Mouse (Mus musculus): ENCODE data around the gene Ager. TPM values are rescaled to one million over a fixed set of nuclear protein-coding genes. Genes with fewer than 3 reads are reported as not detected.

The Ager gene
- polyA plus RNA-seq, 1 experiment, result 2.5 TPM

DNA sequence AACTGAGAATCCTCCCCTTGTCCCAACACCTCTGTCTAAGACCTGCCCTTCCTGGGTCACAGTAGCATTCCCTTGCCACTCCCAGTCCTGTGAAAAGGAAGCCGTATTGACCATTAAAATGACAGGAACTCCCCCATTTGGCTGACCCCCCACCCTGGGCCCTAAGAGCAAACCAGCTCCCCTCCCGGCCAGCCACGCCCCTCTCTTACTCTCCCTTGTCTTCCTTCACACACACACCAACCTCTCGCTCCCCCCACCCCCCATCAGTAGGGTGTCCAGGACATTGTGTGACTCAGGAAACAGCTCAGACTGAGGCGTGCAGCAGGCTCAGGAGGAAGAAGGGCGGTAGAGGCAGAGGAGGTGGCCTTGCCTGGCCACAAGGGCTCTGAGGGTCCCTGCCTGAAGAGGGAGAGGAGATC, 33.6 kb upstream of the Ager start, which contains the start of gene Notch4:
Gene Notch4, plus strand, starts transcription at position 266 of the 419 bp plus-strand sequence.
- peak within 1 kb of the TSS; percentile 15 for H3K9ac ChIP-seq (ENCODE audit: low read depth, poor library complexity, severe bottlenecking)
- H3K27me3 ChIP-seq (ENCODE audit: control insufficient read depth, insufficient read depth, low read length, poor library complexity, severe bottlenecking), result no peaks in the 10 kb centered on the region
- H3K4me3 ChIP-seq (ENCODE audit: low read depth, low read length), result peak within 1 kb of the TSS; percentile 41
- no peaks in the 10 kb centered on the region for H3K36me3 ChIP-seq (ENCODE audit: control insufficient read depth, insufficient read depth, low read length, poor library complexity, severe bottlenecking)
- TF ChIP-seq EP300 (IDR thresholded peaks at IDR 0.05; ENCODE audit: insufficient read depth, low read depth, low read length) (peak; percentile 84; the same call in 1 of the 2 replicates), POLR2A (IDR thresholded peaks at IDR 0.05; ENCODE audit: insufficient read depth, low read length) (no peak)
- H3K27ac ChIP-seq (ENCODE audit: insufficient read depth, low read length), result peak within 1 kb of the TSS; percentile 40
- H3K9me3 ChIP-seq (replicated peaks; ENCODE audit: control insufficient read depth, insufficient read depth, low read length, poor library complexity, severe bottlenecking), result no peaks in the 10 kb centered on the region
- H3K4me1 ChIP-seq (ENCODE audit: control insufficient read depth, insufficient read depth, low read length), result peaks cover 6% of the 10 kb centered on the region

DNA sequence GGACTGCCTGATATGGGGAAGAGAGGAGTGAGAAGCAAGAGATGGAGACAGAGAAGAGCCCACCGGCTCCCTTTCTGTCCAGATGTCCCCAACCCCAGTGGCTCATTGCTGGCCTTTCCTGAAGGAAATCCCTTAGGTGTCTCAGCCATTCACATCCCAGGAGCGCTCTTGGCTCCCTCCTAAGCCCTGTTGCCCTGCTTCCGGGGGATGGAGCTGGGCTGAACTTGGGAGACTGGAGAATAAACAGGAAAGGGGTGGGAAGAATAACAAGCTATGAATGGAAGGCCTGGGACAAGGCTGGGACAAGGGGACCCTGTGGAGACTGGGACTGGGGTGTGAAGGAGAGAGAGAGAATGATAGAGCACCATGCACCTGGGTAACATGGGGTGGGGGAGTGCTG, 32.9 kb upstream of the Ager start:
- Histone ChIP-seq H3K9me3 (replicated peaks; ENCODE audit: control insufficient read depth, insufficient read depth, low read length, poor library complexity, severe bottlenecking) (no peaks in the 10 kb centered on the region), H3K9ac (ENCODE audit: low read depth, poor library complexity, severe bottlenecking) (peak overlapping the region; percentile 15), H3K36me3 (ENCODE audit: control insufficient read depth, insufficient read depth, low read length, poor library complexity, severe bottlenecking) (no peaks in the 10 kb centered on the region), H3K4me1 (ENCODE audit: control insufficient read depth, insufficient read depth, low read length) (peaks cover 6% of the 10 kb centered on the region), H3K4me3 (ENCODE audit: low read depth, low read length) (peak overlapping the region; percentile 41), H3K27ac (ENCODE audit: insufficient read depth, low read length) (peak overlapping the region; percentile 40; the same call in 1 of the 2 replicates), H3K27me3 (ENCODE audit: control insufficient read depth, insufficient read depth, low read length, poor library complexity, severe bottlenecking) (no peaks in the 10 kb centered on the region)
- TF ChIP-seq EP300 (IDR thresholded peaks at IDR 0.05; ENCODE audit: insufficient read depth, low read depth, low read length), result no peak
- no peak for TF ChIP-seq POLR2A (IDR thresholded peaks at IDR 0.05; ENCODE audit: insufficient read depth, low read length)
- TF ChIP-seq CTCF (IDR thresholded peaks at IDR 0.05; ENCODE audit: low read depth, low read length), result no peak

DNA sequence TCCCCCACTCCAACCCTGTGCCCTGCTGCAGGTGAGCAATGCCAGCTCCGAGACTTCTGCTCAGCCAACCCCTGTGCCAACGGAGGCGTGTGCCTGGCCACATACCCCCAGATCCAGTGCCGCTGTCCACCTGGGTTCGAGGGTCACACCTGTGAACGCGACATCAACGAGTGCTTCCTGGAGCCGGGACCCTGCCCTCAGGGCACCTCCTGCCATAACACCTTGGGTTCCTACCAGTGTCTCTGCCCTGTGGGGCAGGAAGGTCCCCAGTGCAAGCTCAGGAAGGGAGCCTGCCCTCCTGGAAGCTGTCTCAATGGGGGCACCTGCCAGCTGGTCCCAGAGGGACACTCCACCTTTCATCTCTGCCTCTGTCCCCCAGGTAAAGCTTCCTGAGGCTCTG, 30.4 kb upstream of the Ager start:
- Histone ChIP-seq H3K9me3 (replicated peaks; ENCODE audit: control insufficient read depth, insufficient read depth, low read length, poor library complexity, severe bottlenecking) (no peaks in the 10 kb centered on the region), H3K4me3 (ENCODE audit: low read depth, low read length) (no peak overlapping the region), H3K9ac (ENCODE audit: low read depth, poor library complexity, severe bottlenecking) (no peak overlapping the region), H3K36me3 (ENCODE audit: control insufficient read depth, insufficient read depth, low read length, poor library complexity, severe bottlenecking) (no peaks in the 10 kb centered on the region), H3K27me3 (ENCODE audit: control insufficient read depth, insufficient read depth, low read length, poor library complexity, severe bottlenecking) (no peaks in the 10 kb centered on the region), H3K27ac (ENCODE audit: insufficient read depth, low read length) (no peak overlapping the region), H3K4me1 (ENCODE audit: control insufficient read depth, insufficient read depth, low read length) (peaks cover 6% of the 10 kb centered on the region)
- TF ChIP-seq EP300 (IDR thresholded peaks at IDR 0.05; ENCODE audit: insufficient read depth, low read depth, low read length) (no peak), CTCF (IDR thresholded peaks at IDR 0.05; ENCODE audit: low read depth, low read length) (no peak), POLR2A (IDR thresholded peaks at IDR 0.05; ENCODE audit: insufficient read depth, low read length) (no peak)

DNA sequence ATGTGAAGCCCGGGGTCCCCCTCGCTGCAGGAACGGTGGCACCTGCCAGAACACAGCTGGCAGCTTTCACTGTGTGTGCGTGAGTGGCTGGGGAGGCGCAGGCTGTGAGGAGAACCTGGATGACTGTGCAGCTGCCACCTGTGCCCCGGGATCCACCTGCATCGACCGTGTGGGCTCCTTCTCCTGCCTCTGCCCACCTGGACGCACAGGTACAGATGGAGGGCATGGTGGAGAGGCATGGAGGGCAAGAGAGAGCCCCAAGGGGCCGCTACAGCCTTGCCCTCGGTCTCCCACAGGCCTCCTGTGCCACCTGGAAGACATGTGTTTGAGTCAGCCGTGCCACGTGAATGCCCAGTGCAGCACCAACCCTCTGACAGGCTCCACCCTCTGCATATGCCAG, 29.2 kb upstream of the Ager start:
- Histone ChIP-seq H3K9me3 (replicated peaks; ENCODE audit: control insufficient read depth, insufficient read depth, low read length, poor library complexity, severe bottlenecking) (no peaks in the 10 kb centered on the region), H3K4me3 (ENCODE audit: low read depth, low read length) (no peak overlapping the region), H3K9ac (ENCODE audit: low read depth, poor library complexity, severe bottlenecking) (no peak overlapping the region), H3K36me3 (ENCODE audit: control insufficient read depth, insufficient read depth, low read length, poor library complexity, severe bottlenecking) (no peaks in the 10 kb centered on the region), H3K27me3 (ENCODE audit: control insufficient read depth, insufficient read depth, low read length, poor library complexity, severe bottlenecking) (no peaks in the 10 kb centered on the region), H3K4me1 (ENCODE audit: control insufficient read depth, insufficient read depth, low read length) (peaks cover 6% of the 10 kb centered on the region), H3K27ac (ENCODE audit: insufficient read depth, low read length) (no peak overlapping the region)
- TF ChIP-seq POLR2A (IDR thresholded peaks at IDR 0.05; ENCODE audit: insufficient read depth, low read length) (no peak), CTCF (IDR thresholded peaks at IDR 0.05; ENCODE audit: low read depth, low read length) (no peak), EP300 (IDR thresholded peaks at IDR 0.05; ENCODE audit: insufficient read depth, low read depth, low read length) (no peak)

DNA sequence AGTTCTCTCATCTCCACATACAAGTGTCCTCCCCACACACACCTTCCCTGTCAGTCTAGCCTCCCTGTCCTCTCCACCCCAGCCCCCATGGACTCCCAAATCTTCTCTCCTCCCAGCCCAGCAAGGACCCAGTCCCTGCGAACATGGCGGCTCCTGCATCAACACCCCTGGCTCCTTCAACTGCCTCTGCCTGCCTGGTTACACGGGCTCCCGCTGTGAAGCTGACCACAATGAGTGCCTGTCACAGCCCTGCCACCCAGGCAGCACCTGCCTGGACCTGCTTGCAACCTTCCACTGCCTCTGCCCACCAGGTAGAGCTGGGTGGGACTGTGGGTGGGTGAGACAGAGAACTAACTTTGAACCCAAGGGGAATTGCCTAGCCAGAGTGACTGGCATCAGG, 27.7 kb upstream of the Ager start:
- Histone ChIP-seq H3K27ac (ENCODE audit: insufficient read depth, low read length) (no peak overlapping the region), H3K4me1 (ENCODE audit: control insufficient read depth, insufficient read depth, low read length) (peaks cover 2% of the 10 kb centered on the region), H3K27me3 (ENCODE audit: control insufficient read depth, insufficient read depth, low read length, poor library complexity, severe bottlenecking) (no peaks in the 10 kb centered on the region), H3K9me3 (replicated peaks; ENCODE audit: control insufficient read depth, insufficient read depth, low read length, poor library complexity, severe bottlenecking) (no peaks in the 10 kb centered on the region), H3K4me3 (ENCODE audit: low read depth, low read length) (no peak overlapping the region), H3K36me3 (ENCODE audit: control insufficient read depth, insufficient read depth, low read length, poor library complexity, severe bottlenecking) (no peaks in the 10 kb centered on the region), H3K9ac (ENCODE audit: low read depth, poor library complexity, severe bottlenecking) (no peak overlapping the region)
- no peak for TF ChIP-seq EP300 (IDR thresholded peaks at IDR 0.05; ENCODE audit: insufficient read depth, low read depth, low read length)
- TF ChIP-seq CTCF (IDR thresholded peaks at IDR 0.05; ENCODE audit: low read depth, low read length), result no peak
- TF ChIP-seq POLR2A (IDR thresholded peaks at IDR 0.05; ENCODE audit: insufficient read depth, low read length), result no peak

DNA sequence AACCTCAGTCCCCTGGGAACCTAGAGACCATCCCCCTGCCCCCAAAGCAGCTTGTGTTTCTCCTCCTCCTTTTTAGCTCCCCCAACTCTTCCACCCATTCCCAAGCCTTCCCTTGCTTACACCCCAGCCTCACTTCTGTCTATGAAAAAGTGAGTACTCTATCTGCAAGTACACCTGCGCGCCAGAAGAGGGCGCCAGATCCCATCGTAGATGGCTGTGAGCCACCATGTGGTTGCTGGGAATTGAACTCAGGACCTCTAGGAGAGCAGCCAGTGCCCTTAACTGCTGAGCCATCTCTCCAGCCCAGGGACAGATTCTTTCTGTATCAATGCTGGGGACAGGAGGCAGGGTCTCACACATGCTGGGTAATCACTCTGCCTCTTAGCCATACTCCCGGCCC, 25.8 kb upstream of the Ager start:
- no peak overlapping the region for H3K27ac ChIP-seq (ENCODE audit: insufficient read depth, low read length)

More for the DNA sequence above, 25.8 kb upstream of the Ager start:
- peak; percentile 84 for TF ChIP-seq CTCF (IDR thresholded peaks at IDR 0.05; ENCODE audit: low read depth, low read length)
- no peak for TF ChIP-seq POLR2A (IDR thresholded peaks at IDR 0.05; ENCODE audit: insufficient read depth, low read length)
- H3K27me3 ChIP-seq (ENCODE audit: control insufficient read depth, insufficient read depth, low read length, poor library complexity, severe bottlenecking), result no peaks in the 10 kb centered on the region
- no peaks in the 10 kb centered on the region for H3K4me1 ChIP-seq (ENCODE audit: control insufficient read depth, insufficient read depth, low read length)
- H3K4me3 ChIP-seq (ENCODE audit: low read depth, low read length), result peak overlapping the region; percentile 15
- H3K9me3 ChIP-seq (replicated peaks; ENCODE audit: control insufficient read depth, insufficient read depth, low read length, poor library complexity, severe bottlenecking), result no peaks in the 10 kb centered on the region
- H3K36me3 ChIP-seq (ENCODE audit: control insufficient read depth, insufficient read depth, low read length, poor library complexity, severe bottlenecking), result no peaks in the 10 kb centered on the region
- no peak overlapping the region for H3K9ac ChIP-seq (ENCODE audit: low read depth, poor library complexity, severe bottlenecking)
